Mouse (Mus musculus): ENCODE measurements around the gene Wnt11. TPM values are rescaled to one million over a fixed set of nuclear protein-coding genes. Genes with fewer than 3 reads are reported as not detected.
A peak's percentile ranks its signal among the peaks of the same experiment; 100 is the strongest.

The Wnt11 gene
- polyA plus RNA-seq, 1 experiment from 2014 or later, result 0.64 TPM

- H3K36me3 ChIP-seq (replicated peaks), result no peaks in the 10 kb centered on the region
- H3K9me3 ChIP-seq (replicated peaks), result no peaks in the 10 kb centered on the region
- H3K4me1 ChIP-seq (replicated peaks), result peaks cover 17% of the 10 kb centered on the region
- H3K9ac ChIP-seq, result no peak overlapping the region
- H3K4me2 ChIP-seq, result no peak overlapping the region
- WGBS (ENCODE audit: insufficient replicate concordance), result 24% methylated on average over 6 of the region's 6 CpGs
- peaks cover 77% of the 10 kb centered on the region for H3K27me3 ChIP-seq
- ATAC-seq (ENCODE audit: insufficient read depth), result no peak
- no peak overlapping the region for H3K4me3 ChIP-seq (replicated peaks)
- no peak overlapping the region for H3K27ac ChIP-seq (replicated peaks)
Measured at GRCm38 (mm10) chr7:98831290-98831689, 3.6 kb upstream of the Wnt11 start.

- H3K9ac ChIP-seq, result no peak overlapping the region
- 3% methylated on average over 46 of the region's 46 CpGs for WGBS (ENCODE audit: insufficient replicate concordance)
Measured at GRCm38 (mm10) chr7:98835519-98836441, 868 bp downstream of the Wnt11 start.

GRCm38 (mm10) chr7:98836646-98837045 lies 1.7 kb downstream of the Wnt11 start:
- no peak for ATAC-seq (ENCODE audit: insufficient read depth)
- Histone ChIP-seq H3K27ac (replicated peaks) (no peak overlapping the region), H3K4me1 (replicated peaks) (peaks cover 38% of the 10 kb centered on the region), H3K4me3 (replicated peaks) (no peak overlapping the region), H3K27me3 (peaks cover 99% of the 10 kb centered on the region), H3K4me2 (peak overlapping the region; percentile 61), H3K36me3 (replicated peaks) (no peaks in the 10 kb centered on the region), H3K9me3 (replicated peaks) (no peaks in the 10 kb centered on the region), H3K9ac (no peak overlapping the region)
- under 1% methylated on average over 23 of the region's 23 CpGs for WGBS (ENCODE audit: insufficient replicate concordance)

More at GRCm38 (mm10) chr7:98835519-98836441, 868 bp downstream of the Wnt11 start:
- H3K4me1 ChIP-seq (replicated peaks), result peaks cover 38% of the 10 kb centered on the region
- H3K4me2 ChIP-seq, result peak overlapping the region; percentile 61
- no peaks in the 10 kb centered on the region for H3K9me3 ChIP-seq (replicated peaks)
- no peak overlapping the region for H3K27ac ChIP-seq (replicated peaks)
- H3K4me3 ChIP-seq (replicated peaks), result peak overlapping the region; percentile 41
- ATAC-seq (ENCODE audit: insufficient read depth), result no peak
- H3K36me3 ChIP-seq (replicated peaks), result no peaks in the 10 kb centered on the region
- peaks cover 99% of the 10 kb centered on the region for H3K27me3 ChIP-seq

GRCm38 (mm10) chr7:98837901-98838300 lies 3.0 kb downstream of the Wnt11 start:
- peak overlapping the region; percentile 16; the same call in 1 of the 2 replicates for H3K4me2 ChIP-seq
- H3K4me1 ChIP-seq (replicated peaks), result peaks cover 38% of the 10 kb centered on the region
- no peak overlapping the region for H3K27ac ChIP-seq (replicated peaks)
- no peak for ATAC-seq (ENCODE audit: insufficient read depth)
- WGBS (ENCODE audit: insufficient replicate concordance), result under 1% methylated on average over 17 of the region's 17 CpGs
- no peaks in the 10 kb centered on the region for H3K9me3 ChIP-seq (replicated peaks)
- H3K4me3 ChIP-seq (replicated peaks), result 0 out of 2 replicates have a peak overlapping the region, but pooled peaks have one; percentile 37
- H3K27me3 ChIP-seq, result peaks cover 98% of the 10 kb centered on the region
- no peaks in the 10 kb centered on the region for H3K36me3 ChIP-seq (replicated peaks)
- no peak overlapping the region for H3K9ac ChIP-seq

DNA sequence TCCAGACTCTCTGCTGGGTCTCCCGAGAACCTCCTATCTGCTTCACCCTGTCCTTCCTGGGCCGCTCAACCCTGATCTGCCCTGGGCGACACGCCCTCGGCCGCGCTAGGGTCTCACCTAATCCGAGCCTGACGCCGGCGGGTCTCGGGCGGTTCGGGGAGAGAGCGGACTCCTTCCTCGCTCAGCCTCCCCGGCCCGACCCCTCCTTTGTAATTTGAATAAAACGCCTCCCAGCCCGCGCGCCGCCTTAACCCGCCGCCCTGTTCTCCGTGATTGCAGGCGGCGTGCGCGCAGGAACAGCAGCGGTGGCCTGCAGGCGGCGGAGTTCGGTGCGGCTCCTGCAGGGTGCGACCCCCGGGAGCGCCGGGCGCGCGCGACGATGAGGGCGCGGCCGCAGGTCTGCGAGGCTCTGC lies 3.8 kb downstream of the Wnt11 start:
- H3K4me3 ChIP-seq (replicated peaks), result peak overlapping the region; percentile 37
- no peaks in the 10 kb centered on the region for H3K9me3 ChIP-seq (replicated peaks)
- H3K4me1 ChIP-seq (replicated peaks), result peaks cover 38% of the 10 kb centered on the region
- no peak overlapping the region for H3K9ac ChIP-seq
- whole genome bisulfite sequencing (ENCODE audit: insufficient replicate concordance), result under 1% methylated on average over 48 of the region's 48 CpGs
- H3K4me2 ChIP-seq, result peak overlapping the region; percentile 64
- no peak overlapping the region for H3K27ac ChIP-seq (replicated peaks)
- H3K27me3 ChIP-seq, result peaks cover 91% of the 10 kb centered on the region
- H3K36me3 ChIP-seq (replicated peaks), result no peaks in the 10 kb centered on the region
- no peak for ATAC-seq (ENCODE audit: insufficient read depth)

DNA sequence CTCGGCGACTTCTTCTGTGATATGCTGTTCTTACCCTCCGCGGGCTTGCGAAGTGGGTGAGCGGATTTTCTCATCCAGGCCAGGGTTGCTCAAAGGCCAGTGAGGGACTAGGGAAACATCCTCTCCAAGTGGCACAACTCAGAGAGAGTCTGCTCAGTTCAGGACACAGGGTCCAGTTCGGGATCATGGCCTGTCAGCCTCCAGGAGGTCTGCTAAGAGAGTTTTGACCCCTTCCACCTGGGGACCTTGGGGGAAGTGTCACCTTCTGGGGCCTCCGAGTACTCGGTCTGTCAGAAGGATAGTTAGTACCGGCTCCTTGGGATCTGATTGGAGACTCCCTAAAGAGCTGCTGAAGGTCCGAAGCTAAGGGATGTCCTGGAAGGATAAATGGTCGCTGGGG lies 4.4 kb downstream of the Wnt11 start:
- H3K9ac ChIP-seq, result no peak overlapping the region
- H3K4me1 ChIP-seq (replicated peaks), result peaks cover 38% of the 10 kb centered on the region
- peaks cover 85% of the 10 kb centered on the region for H3K27me3 ChIP-seq
- H3K9me3 ChIP-seq (replicated peaks), result no peaks in the 10 kb centered on the region
- whole genome bisulfite sequencing (ENCODE audit: insufficient replicate concordance), result 5% methylated on average over 12 of the region's 12 CpGs
- H3K4me3 ChIP-seq (replicated peaks), result peak overlapping the region; percentile 37
- no peak overlapping the region for H3K27ac ChIP-seq (replicated peaks)
- ATAC-seq (ENCODE audit: insufficient read depth), result no peak
- peak overlapping the region; percentile 64 for H3K4me2 ChIP-seq
- no peaks in the 10 kb centered on the region for H3K36me3 ChIP-seq (replicated peaks)

- H3K27ac ChIP-seq (replicated peaks), result no peak overlapping the region
- H3K4me2 ChIP-seq, result no peak overlapping the region
- no peak overlapping the region for H3K4me3 ChIP-seq (replicated peaks)
- H3K4me1 ChIP-seq (replicated peaks), result peaks cover 27% of the 10 kb centered on the region
- no peaks in the 10 kb centered on the region for H3K9me3 ChIP-seq (replicated peaks)
- peaks cover 71% of the 10 kb centered on the region for H3K27me3 ChIP-seq
- 27% methylated on average over 3 of the region's 3 CpGs for WGBS (ENCODE audit: insufficient replicate concordance)
- no peak overlapping the region for H3K9ac ChIP-seq
- ATAC-seq (ENCODE audit: insufficient read depth), result no peak
- no peaks in the 10 kb centered on the region for H3K36me3 ChIP-seq (replicated peaks)
Measured at GRCm38 (mm10) chr7:98840771-98841170, 5.9 kb downstream of the Wnt11 start.

GRCm38 (mm10) chr7:98841802-98842201 lies 6.9 kb downstream of the Wnt11 start:
- no peak for ATAC-seq (ENCODE audit: insufficient read depth)
- H3K36me3 ChIP-seq (replicated peaks), result no peaks in the 10 kb centered on the region
- H3K27me3 ChIP-seq, result peaks cover 60% of the 10 kb centered on the region

DNA sequence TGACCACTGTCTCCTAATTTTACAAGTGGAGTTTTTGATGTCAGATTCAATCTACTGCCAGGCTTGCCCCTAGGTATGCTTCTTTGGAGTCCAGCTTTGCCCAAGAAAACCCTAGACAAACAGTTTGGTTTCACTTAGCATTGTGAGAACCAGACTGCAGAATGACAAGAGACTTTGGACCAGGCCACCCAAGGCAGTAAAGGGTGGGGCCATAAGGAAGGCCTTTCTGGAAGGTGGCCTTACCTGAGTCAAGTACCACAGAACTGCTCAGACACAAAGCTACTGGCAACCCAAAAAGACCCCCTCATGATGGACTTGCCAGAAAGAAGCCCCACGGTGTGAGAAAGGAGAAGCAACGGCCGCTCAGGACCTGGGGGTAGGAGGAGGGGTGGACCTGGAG lies 8.1 kb downstream of the Wnt11 start:
- no peak overlapping the region for H3K9ac ChIP-seq
- no peak for ATAC-seq (ENCODE audit: insufficient read depth)
- no peaks in the 10 kb centered on the region for H3K36me3 ChIP-seq (replicated peaks)
- H3K9me3 ChIP-seq (replicated peaks), result no peaks in the 10 kb centered on the region
- WGBS (ENCODE audit: insufficient replicate concordance), result 58% methylated on average over 3 of the region's 3 CpGs
- no peak overlapping the region for H3K4me2 ChIP-seq
- H3K4me3 ChIP-seq (replicated peaks), result no peak overlapping the region
- H3K27ac ChIP-seq (replicated peaks), result no peak overlapping the region
- peaks cover 48% of the 10 kb centered on the region for H3K27me3 ChIP-seq
- peaks cover 13% of the 10 kb centered on the region for H3K4me1 ChIP-seq (replicated peaks)

More at GRCm38 (mm10) chr7:98841802-98842201, 6.9 kb downstream of the Wnt11 start:
- Histone ChIP-seq H3K9me3 (replicated peaks) (no peaks in the 10 kb centered on the region), H3K4me2 (no peak overlapping the region), H3K9ac (no peak overlapping the region), H3K4me3 (replicated peaks) (no peak overlapping the region), H3K27ac (replicated peaks) (no peak overlapping the region), H3K4me1 (replicated peaks) (peaks cover 16% of the 10 kb centered on the region)
- 27% methylated on average over 3 of the region's 3 CpGs for WGBS (ENCODE audit: insufficient replicate concordance)

GRCm38 (mm10) chr7:98843649-98844048 lies 8.7 kb downstream of the Wnt11 start:
- Histone ChIP-seq H3K27me3 (peaks cover 42% of the 10 kb centered on the region), H3K4me2 (no peak overlapping the region), H3K9me3 (replicated peaks) (no peaks in the 10 kb centered on the region), H3K27ac (replicated peaks) (no peak overlapping the region), H3K9ac (no peak overlapping the region), H3K4me1 (replicated peaks) (peaks cover 11% of the 10 kb centered on the region), H3K4me3 (replicated peaks) (no peak overlapping the region), H3K36me3 (replicated peaks) (no peaks in the 10 kb centered on the region)
- no peak for ATAC-seq (ENCODE audit: insufficient read depth)
- WGBS (ENCODE audit: insufficient replicate concordance), result 54% methylated on average over 7 of the region's 7 CpGs

- H3K9ac ChIP-seq, result no peak overlapping the region
- peak overlapping the region; percentile 48; the same call in 1 of the 2 replicates for H3K27ac ChIP-seq (replicated peaks)
- peaks cover 9% of the 10 kb centered on the region; the same call in 1 of the 2 replicates for H3K4me1 ChIP-seq (replicated peaks)
- no peak overlapping the region for H3K4me2 ChIP-seq
- peak; percentile 65 for ATAC-seq (ENCODE audit: insufficient read depth)
- no peaks in the 10 kb centered on the region for H3K36me3 ChIP-seq (replicated peaks)
- no peak overlapping the region for H3K4me3 ChIP-seq (replicated peaks)
- 35% methylated on average over 8 of the region's 8 CpGs for WGBS (ENCODE audit: insufficient replicate concordance)
- H3K9me3 ChIP-seq (replicated peaks), result no peaks in the 10 kb centered on the region
- H3K27me3 ChIP-seq, result no peaks in the 10 kb centered on the region
Measured at GRCm38 (mm10) chr7:98848899-98849640, 14.2 kb downstream of the Wnt11 start.
